Mouse (Mus musculus): Measurements from ENCODE around the gene Ush2a. TPM values are rescaled to one million over a fixed set of nuclear protein-coding genes. Genes with fewer than 3 reads are reported as not detected.

The Ush2a gene
- polyA plus RNA-seq, 1 experiment from 2014 or later, result not detected

DNA sequence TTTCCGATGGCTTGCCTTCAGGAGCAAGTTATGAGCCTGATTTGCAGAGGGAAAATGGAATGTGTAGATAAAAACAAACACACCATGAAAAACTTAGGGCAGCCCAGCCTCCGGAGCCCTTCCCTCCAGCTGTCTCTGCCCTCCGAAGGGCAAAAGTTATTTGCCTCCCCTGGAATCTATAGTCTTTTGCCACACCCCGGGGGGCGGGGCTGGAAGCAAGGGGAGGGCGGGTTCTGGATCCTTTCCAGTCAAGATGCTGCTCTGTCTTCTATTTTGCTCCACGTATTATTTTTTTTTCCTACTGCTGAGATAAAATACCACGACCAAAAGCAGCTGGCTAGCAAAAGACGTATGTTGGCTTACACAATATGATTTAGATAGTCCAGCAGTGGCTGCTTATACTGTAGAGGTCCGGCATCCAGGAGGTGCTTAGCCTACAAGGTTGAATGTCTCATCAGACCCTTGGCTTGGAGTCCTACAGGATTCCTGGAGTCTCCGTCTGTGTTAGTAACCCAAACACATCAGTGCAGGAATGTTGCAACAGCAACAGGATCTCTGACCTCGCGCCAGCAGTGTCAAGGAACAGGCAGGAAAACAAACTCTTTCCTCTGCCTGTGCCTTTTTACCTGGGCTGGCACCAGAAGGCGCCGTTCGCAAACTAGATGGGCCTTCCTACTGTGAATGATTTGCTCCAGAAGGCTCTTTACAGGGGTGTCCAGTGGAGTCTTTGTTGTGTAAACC lies 751.2 kb downstream of the Ush2a start:
- Histone ChIP-seq H3K27ac (ENCODE audit: low read length) (peak overlapping the region; percentile 50), H3K4me2 (ENCODE audit: low read depth, low read length) (peak overlapping the region; percentile 44), H3K36me3 (ENCODE audit: control insufficient read depth, insufficient read depth, low read length) (no peaks in the 10 kb centered on the region), H3K9me3 (replicated peaks; ENCODE audit: control insufficient read depth, low read length) (no peaks in the 10 kb centered on the region), H3K4me1 (ENCODE audit: control insufficient read depth, insufficient read depth, low read length) (peaks cover 16% of the 10 kb centered on the region), H3K4me3 (replicated peaks; ENCODE audit: low read length) (peak overlapping the region; percentile 15; the same call in 1 of the 2 replicates), H3K9ac (ENCODE audit: low read length) (no peak overlapping the region), H3K27me3 (ENCODE audit: control insufficient read depth, insufficient read depth, low read length) (no peaks in the 10 kb centered on the region)
- no peak; the same call in 1 of the 2 replicates for ATAC-seq (ENCODE audit: insufficient read depth, low FRiP score)
- WGBS, result 3% methylated on average over 16 of the region's 16 CpGs

DNA sequence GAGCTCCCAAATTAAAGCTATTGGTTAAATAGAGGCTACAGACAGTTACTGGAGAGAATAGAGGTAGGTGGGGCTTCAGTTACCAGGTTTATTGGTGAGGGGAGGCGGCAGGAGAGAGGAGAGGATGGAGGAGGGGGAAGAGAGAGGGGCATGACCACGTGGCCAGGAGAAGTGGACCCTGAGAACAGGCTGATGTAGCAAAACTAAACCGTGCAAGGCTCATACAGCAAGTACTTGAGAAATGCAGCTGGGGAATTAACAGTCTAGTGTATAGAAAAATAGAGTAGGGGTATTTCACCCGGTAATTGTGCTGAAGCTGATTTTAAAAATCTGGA lies 751.7 kb downstream of the Ush2a start:
- no peak overlapping the region for H3K9ac ChIP-seq (ENCODE audit: low read length)
- H3K4me3 ChIP-seq (replicated peaks; ENCODE audit: low read length), result no peak overlapping the region
- H3K27ac ChIP-seq (ENCODE audit: low read length), result no peak overlapping the region; the same call in 1 of the 2 replicates
- peak overlapping the region; percentile 44; the same call in 1 of the 2 replicates for H3K4me2 ChIP-seq (ENCODE audit: low read depth, low read length)
- H3K9me3 ChIP-seq (replicated peaks; ENCODE audit: control insufficient read depth, low read length), result no peaks in the 10 kb centered on the region
- H3K27me3 ChIP-seq (ENCODE audit: control insufficient read depth, insufficient read depth, low read length), result no peaks in the 10 kb centered on the region
- ATAC-seq (ENCODE audit: insufficient read depth, low FRiP score), result no peak
- WGBS, result 15% methylated on average over 4 of the region's 4 CpGs
- no peaks in the 10 kb centered on the region for H3K36me3 ChIP-seq (ENCODE audit: control insufficient read depth, insufficient read depth, low read length)
- H3K4me1 ChIP-seq (ENCODE audit: control insufficient read depth, insufficient read depth, low read length), result peaks cover 16% of the 10 kb centered on the region

All from stomach, embryonic 16.5 days (tissue).